Mouse (Mus musculus) retina, postnatal 1 day (tissue): ENCODE measurements around the gene Park7.
"Not testable (repeated sequence)": the region's sequence is repeated elsewhere in the genome, so short reads cannot be mapped to it uniquely, and the experiment has no call there.

Source experiments
- DNase-seq: peaks from one replicate; pipeline ENCODE4 v3.0.0-alpha.2; 2012

Gene Park7

GRCm38 (mm10) chr4:150910164-150910951 is 3.9 kb downstream of the Park7 start:
- DNase-seq: no peak

DNA sequence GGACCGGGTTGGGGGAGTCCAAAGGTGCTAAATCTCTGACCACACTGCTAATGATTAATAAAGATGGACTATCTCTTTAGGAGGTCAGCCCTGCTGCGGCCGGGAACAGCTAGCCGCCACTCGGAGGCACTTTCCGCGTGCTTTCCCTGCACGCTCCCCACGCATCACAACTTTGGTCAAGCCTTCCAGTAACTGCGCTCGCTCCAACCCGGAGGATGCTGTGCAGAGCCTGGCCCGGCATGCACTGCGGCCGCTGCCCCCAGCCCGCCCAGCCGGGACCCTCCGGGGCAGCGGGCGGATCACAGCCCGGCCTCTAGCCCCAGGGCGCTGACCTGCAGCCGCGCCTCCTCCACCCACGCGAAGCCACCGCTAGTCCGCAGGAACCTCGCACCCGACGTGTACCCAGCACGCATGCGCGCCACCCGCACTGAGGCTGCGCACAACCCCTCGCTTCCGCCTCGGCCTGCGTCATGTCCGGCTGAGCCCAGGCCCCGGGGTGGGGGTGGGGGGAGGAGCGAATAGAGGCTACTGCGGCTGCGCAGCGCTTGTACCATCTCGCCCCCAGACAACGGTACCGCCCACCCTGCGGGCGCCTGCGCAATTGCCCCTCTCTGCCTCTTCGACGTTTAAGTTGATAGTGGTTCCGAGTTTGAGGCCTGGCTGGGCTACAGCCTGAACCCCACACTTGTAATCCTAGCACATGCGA is 4.6 kb downstream of the Park7 start:
- DNase-seq: peak; percentile 99

GRCm38 (mm10) chr4:150908512-150908911 is 5.7 kb downstream of the Park7 start:
- peak; percentile 44 for DNase-seq

GRCm38 (mm10) chr4:150907099-150907498 is 7.1 kb downstream of the Park7 start:
- DNase-seq: no peak

- no peak for DNase-seq
These were observed 11.0 kb downstream of the Park7 start for GRCm38 (mm10) chr4:150903091-150903742.

DNA sequence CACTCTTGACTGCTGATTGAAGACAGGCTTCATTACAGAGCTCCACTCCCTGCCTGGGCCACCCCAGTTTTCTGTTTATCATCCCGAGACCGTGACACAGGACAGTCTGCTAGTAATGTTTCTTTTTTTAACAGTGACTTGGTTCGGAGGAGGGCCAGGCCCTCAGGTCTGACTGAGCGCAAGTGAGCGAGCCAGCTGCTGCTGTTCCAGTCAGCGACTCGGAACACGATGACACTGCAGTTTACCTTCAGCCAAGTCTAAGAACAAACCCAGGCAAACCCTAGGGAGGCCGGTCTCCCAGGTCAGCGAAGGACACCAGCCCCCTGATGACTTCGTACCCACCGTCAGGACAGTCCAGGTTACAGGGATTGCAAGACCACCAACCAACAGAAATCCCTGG is 12.2 kb downstream of the Park7 start:
- no peak for DNase-seq

GRCm38 (mm10) chr4:150901651-150902050 is 12.6 kb downstream of the Park7 start:
- DNase-seq: peak; percentile 79

GRCm38 (mm10) chr4:150900486-150900885 is 13.8 kb downstream of the Park7 start:
- DNase-seq: no peak

DNA sequence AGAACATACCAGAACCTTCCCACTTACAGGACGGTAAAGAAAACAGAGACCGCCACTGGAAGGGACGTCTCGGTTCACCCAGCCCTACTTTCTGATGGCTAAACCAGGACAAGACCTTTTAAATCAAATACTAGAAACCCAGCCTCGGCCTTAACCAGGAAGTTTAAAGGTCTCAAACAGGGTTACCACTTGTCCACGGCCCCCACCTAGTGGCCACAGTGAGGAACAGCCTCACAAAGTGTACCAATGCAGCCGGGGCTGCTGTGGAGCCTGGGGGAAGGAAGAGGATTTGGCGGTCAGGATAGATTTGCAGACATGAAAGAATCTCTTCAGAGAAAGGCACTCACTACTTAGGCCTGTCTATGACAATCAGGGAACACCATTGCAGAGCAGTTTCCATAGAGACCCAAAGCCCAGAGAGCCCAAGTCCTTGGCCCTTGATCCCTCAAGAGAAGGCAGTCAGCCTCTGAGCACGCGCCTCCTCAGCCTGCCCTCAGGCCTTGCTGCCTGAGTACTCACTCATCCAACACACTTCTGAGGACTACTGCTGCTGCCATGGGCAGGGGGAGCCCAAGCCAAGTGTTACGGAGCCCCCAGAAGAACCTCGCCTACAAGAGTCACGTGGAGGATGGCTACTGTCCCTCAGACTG is 15.4 kb downstream of the Park7 start:
- DNase-seq: peak; percentile 86

DNA sequence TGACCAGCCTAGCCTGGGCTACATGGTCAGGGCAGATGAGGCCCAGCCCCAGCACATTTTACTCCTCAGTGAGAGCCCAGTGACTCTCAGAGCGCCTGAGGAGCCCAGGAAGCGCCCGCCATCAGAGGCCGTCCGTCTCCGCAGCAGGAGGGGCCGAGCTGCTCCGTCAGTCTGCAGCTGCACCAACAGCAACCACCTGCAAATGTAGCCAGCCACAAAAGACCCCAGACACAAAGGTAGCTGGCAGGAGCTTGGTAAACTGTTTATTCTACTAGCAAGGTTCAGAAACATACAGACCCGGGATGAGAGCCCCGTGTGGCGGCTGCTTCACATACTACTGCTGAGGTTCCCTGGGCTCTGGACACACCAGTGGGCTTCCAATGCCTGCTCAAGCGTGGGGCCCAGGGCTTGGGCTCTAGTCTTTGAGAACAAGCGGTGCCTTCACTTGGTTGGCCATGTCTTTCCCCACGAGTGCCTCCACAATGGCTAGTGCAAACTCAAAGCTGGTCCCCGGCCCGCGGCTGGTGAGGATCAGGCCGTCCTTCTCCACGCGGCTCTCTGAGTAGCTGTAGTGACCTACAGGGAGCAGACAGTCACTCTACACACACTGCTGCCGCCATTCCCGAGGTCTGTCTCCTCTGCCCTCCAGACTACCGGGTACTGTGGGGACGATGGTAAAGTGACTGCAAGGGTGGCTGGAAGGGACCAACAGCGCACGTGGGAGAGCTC is 17.2 kb downstream of the Park7 start:
- no peak for DNase-seq

- DNase-seq: no peak
These were observed 19.3 kb downstream of the Park7 start for GRCm38 (mm10) chr4:150894718-150895501.

GRCm38 (mm10) chr4:150891308-150891707 is 22.9 kb downstream of the Park7 start:
- DNase-seq: no peak

GRCm38 (mm10) chr4:150889955-150890315 is 24.3 kb downstream of the Park7 start:
- DNase-seq: peak; percentile 48

DNA sequence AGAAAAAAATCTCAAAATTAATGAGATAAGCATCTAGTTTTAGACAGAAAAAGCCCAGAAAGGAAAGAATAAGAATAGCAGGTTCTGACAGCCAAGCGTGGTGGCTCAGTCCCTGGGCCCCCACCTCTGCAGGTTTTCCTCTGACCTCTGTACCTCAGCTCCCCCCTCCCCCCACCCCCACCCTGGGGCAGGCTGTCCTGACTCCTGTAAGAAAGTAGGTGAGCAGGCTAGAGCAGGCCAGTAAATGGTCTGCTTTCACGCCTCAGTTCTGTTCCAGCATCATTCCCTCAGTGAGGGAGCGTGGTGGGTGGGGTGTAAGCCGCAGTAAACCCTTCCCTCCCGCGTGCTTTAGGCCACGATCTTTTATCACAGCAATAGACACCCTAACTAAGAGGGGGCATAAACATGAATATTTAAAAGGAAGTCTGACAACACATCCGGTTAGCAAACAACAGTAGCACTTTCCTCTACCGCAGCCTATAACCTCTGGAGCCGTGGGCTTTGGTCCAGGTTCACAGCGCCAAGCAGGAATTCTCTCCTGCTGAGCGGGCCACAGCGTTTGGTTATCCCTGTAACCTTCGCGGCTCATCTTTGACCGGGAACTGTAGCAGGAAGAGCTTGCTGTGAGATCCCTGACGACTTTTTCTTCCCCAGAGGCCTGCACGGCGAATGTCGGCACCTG is 24.8 kb downstream of the Park7 start:
- DNase-seq: peak; percentile 11

- no peak for DNase-seq
These were observed 25.7 kb downstream of the Park7 start for GRCm38 (mm10) chr4:150888492-150888891.

DNA sequence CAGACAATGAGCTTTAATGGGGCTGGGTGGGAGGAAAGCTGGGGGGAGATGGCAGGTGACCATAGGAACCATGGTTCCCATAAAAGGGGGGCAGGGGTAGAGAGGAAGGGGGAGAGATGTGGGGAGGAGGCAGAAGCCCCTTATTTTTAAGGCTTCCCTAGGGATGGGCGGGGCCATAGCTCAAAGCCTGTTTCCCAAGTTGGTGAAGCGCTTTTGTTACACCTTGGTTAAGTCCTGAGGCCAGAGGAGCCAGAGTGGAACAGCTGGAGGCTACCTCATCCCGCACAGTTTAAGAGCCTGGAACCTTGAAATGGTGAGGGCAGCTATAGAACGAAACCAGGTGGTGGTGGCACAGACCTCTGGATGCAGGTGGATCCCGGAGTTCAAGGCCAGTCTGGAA is 26.3 kb downstream of the Park7 start:
- no peak for DNase-seq

GRCm38 (mm10) chr4:150882632-150883031 is 31.6 kb downstream of the Park7 start:
- no peak for DNase-seq

DNA sequence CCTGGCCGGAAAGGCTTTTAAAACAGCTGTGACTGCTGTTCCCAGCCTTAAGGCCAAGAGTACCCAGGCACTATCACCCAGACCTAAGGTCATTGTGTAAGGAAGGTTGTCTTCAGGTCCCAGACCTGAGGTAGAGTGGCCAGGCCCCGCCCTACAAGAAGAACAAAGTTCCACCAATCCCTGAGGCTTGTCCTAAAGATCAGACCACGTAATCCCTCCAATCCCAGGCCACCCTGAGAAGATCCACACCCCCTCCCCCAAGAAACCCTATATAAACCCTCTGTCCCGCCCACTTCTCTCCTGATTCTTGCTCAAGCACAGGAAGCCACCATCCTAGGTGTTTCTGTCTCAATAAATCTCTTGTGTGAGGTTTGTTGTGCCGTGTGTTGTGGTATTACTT is 33.9 kb downstream of the Park7 start:
- DNase-seq: no peak

GRCm38 (mm10) chr4:150879631-150880030 is 34.6 kb downstream of the Park7 start:
- no peak for DNase-seq

- no peak for DNase-seq
These were observed 38.8 kb downstream of the Park7 start for GRCm38 (mm10) chr4:150875393-150875792.

DNA sequence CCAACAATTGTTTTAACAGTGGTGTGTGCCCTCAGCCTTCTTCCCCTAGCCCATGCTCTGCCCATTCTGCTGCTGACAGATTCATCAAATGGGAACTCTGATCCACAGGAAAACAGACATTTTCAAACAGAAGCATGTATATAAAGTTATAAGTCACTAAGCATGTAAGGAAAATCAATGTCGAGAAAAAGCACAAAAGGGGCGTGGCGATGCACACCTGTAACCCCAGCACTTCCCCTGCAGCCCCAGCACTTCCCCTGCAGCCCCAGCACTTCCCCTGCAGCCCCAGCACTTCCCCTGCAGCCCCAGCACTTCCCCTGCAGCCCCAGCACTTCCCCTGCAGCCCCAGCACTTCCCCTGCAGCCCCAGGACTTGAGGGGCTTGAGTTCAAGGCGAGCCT is 39.8 kb downstream of the Park7 start:
- not testable (repeated sequence) for DNase-seq
